Mouse (Mus musculus): ENCODE results near the gene Rc3h2.

Rc3h2 gene

DNA sequence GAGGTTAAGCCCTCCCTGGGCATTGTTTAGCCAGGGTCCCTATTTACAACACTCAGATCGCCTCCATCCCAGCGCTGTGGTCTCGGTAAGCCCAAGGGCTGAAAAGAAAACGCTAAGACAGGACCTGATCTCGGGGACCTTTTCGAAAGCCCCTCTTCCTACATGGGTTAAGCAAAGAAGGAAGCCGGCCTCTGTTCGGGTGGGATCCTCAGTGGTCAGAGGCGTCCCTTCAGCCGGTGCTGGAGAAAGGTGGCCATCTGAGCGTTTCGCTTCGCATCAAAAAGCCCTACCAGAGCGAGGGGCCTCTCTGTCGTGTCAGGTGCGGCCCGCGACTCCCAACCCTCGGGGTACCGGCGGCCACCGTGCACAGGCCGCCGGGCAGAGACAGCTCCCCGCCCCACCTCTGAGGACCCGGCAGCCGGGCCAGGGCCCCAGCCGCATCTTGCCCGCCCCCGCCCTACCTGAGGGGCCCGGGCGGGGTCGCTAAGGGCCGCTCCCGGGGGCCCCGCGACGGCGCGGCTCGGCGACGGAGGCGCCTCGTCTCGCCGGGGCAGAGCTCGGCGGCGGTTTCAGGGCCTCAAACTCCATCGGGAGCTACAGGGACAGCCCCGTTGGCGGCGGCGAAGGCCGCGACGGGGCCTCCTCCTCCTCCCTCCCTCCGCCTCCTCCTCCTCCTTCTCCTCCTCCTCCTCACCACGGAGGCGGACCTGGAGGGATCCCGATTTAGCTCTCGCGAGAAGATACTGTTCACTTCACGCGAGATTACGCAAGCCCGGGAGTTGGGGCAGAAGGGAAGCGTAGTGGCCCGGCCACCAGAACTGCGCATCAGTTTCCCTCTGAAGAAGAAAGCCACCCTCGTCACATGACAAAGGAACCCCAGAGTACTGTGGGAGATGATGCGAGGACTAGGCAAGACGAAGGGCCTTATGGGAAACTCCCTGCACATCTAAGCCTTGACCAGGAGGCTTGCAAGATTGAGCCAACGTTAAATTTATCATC is at the start of gene Rc3h2:
Gene Rc3h2 (minus strand): TSS at position 598 of the 999 bp plus-strand sequence.
- DNase-seq, result peak; percentile 96

DNA sequence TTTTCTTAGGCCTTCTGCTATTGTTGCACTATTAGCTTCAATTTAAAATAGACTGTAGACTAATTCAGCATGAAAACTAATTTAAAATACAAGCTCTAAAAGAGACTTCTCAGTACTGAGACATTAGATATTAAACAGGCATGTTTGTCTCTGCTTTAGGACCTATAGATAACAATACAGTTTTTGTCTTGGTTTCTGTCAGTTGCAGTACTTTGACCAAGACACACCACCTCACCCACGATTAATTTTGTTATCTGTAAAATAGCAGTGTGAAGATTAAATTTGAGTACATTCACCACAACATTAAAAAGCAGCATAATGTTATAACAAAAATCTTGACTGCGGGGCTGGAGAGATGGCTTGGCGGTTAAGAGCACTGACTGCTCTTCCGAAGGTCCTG is 43.6 kb upstream of the Rc3h2 start:
- DNase-seq, result no peak

DNA sequence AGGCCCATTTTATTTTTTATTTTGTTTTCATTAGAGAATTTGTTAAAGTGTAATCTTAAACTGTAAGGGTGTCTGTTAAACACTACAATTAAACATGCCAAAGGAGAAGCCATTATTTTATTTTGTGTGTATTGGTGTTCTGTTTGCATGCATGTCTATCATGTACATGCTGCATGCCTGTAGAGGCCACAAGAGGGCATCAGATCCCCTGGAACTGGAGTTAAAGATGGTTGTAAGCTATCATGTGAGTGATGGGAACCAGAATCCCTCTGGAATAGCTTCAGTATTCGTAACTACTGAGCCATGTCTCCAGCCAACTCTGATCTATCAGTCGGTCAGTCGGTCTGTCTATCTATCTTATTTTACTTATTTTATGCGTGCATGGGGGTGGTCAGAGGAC is 38.0 kb upstream of the Rc3h2 start:
- no peak for DNase-seq

DNA sequence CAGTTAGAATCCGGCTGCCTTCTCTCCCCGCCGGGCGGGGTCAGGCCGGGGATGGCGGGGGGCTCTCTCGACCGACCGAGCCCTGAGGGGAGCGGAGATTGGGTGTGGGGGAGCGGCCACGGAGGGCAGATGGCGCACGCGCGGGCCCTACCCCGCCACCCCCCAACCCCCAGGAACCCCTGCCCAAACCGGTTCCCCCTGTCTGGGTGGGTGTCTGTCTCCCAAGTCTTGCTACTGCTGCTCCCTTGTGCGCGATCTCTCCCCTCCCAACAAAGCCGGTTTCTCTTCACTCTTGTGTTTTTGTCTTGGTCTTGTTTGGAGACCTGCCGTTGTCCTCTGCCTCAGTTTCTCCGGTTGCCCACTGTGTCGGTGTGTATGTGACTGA is 29.7 kb upstream of the Rc3h2 start:
- no peak for DNase-seq

DNA sequence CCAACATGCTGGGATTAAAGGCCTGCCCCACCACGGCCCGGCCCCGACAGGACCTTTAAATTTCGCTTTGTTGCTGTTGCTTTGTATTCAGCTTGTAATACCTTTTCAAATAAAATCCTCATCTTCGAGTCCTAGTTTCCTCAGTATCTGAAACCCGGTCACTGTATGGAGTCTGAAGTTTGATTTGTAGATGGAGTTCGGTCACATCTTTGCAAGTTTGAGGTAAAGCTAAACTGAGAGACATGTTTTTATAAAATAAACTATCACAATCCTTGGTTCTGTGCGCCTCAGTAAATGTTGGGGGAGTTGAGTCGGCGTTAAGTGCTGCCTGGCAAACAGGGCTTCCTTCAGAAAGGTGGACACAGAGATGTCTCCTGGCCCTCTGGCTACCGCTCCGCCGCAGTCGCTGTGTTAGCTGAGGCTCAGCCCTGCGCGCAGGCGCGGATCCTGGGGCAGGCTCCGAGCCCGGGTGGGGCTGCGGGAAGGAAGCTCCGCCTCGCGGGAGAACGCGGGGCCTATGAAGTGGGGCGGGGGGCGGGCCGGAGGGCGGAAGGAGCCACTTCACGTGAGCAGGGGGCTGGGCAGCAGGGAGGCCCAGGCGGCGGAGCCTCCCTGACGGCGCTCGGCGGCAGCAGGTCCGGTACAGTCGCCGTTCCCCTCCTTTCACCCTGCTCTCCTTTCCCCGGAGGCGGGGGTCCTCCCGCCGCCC is 29.1 kb upstream of the Rc3h2 start:
- peak; percentile 93 for DNase-seq

DNA sequence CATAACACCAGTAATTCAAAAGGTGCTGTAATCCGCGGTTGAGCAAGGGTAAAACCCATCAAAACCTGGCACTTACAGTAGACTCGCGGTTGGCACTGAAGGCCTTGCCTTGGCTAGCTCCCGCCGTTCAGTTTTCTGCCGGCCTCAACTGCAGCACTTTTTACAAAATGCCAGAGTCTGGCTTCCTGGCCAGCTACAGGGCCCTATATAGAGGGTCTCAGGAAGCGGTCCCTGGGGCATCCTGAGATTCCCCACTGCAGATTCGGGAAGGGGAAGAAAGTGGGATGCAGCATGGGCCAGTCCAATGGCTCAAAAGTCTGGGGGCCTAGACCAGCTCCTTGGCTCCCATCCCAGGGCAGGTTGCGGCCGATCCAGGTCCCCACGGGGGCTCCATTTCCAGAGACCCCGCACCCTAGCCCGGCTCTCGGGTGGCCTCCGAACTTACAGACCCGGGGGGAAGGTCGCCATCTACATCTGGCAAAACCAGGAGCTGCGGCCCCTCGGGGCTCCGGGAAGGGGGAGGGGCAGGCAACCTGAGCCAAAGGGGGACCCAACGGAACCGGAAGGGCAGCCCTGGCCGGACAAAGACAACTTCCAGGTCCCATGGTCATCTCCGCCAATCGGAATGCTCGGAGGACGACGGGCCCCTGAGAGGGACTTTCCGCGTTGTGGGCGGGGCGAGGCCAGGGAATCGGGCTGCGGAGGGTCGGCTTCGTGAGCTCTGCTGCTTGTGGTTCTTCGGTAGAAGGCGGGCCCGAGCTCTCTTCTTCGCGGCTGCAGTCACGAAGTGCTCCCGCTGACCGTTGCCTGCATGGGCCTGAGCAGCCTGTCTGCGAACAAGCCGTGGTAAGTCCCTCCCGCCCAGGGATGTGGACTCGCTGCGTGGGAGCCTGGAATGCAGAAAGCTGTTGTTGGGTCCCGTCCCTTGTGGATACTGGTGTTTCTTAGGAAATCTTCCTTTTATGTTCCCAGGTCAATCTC is 20.2 kb upstream of the Rc3h2 start, which contains the start of the genes Zbtb26, Zbtb6 and Rabgap1:
Gene Zbtb26 (minus strand): TSS at position 525 of the 981 bp plus-strand sequence.
Gene Zbtb6 (minus strand): TSS at position 561 of the 981 bp plus-strand sequence.
Gene Rabgap1 (plus strand): TSS at position 669 of the 981 bp plus-strand sequence.
- peak; percentile 94 for DNase-seq

DNA sequence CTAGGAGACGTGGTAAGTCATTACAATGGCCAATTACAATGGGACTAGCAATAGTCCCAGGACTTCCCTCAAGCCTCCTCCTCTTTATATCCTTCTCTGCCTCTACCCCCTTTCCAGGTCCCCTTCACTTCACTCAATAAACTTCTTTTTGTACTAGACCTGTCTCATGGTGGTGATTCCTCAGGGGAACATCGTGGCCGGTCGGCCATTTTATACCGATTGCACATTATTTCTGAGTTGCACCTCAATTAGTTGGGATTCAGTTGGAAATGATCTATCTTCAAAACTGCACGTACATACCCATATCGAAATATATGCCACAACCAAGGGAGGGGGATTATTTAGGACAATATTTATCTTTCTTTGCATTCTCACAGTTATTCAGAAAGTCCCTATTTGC is 8.9 kb upstream of the Rc3h2 start:
- DNase-seq, result no peak

DNA sequence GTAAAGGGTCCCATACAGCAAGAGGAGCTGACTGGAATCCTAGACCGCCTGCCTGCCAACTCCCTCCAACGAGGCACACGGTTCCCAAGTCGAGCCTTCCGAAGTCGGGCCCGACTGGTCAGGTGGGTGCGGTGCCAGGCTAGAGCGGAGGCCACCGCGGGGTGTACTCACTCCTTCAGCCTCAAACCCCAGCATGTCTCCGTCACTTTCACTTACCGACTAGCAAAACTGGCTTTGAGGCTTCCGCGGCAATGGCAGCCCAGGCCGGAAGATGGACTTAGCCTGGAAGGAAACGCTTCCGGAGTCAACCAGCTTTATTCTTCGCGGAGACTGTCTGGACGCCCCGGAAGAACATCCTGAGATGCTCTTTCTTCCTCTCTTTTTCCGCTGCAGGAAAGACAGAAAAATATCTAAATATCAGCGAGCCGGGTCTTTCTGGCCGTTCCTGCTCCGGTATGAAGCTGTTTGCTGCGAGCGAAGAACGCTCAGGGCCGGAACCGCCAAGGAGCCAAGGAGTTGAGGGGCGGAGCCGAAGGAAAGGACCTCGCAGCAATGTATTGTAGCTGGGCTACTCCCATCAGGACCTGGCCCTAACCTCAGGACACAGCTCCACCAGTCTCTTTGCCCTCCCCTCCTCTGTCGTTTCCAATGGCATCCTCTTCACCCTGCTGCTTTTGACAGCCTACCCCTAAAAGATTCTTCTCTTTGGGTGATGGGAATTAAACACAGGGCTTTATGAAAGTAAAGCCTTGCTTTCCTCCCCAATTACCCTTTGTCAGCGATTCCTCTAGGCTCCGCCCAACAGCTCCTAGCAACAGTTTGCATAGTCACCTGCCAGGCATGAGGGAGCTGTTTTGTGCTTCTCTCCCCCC is 8.1 kb upstream of the Rc3h2 start:
- peak; percentile 82 for DNase-seq

DNA sequence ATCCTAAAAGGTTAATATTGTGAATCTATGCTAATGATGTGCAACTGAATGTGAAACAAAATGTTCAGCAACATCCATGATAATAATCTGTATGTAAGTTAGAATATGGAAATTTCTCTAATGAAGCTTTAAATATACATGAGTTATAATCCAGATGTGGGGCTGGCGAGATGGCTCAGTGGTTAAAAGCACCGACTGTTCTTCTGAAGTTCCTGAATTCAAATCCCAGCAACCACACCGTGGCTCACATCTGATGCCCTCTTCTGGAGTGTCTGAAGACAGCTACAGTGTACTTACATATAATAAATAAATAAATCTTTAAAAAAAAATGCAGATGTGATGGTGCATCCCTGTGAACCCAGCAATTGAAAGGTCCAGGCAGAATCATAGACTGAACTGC is 968 bp upstream of the Rc3h2 start:
- DNase-seq, result no peak

DNA sequence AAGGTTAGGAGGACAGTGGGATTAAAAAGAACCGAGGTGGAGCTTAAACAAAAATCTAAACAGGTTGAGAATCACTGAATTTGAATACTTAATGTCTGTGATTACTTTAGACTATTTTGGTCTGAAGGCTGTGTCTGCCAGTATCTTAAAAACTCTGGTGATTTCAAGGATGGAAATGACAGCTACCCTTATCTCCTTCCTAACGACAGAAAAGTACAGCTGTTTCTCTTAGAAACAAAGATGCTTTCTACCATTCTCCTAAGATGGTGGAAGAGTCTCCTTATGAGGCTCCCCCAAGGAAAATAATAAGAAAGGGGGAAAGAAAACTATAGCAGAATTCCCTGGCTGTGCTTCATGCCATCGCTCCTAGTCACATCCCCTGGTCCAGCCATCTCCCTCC is 800 bp downstream of the Rc3h2 start:
- DNase-seq, result no peak

DNA sequence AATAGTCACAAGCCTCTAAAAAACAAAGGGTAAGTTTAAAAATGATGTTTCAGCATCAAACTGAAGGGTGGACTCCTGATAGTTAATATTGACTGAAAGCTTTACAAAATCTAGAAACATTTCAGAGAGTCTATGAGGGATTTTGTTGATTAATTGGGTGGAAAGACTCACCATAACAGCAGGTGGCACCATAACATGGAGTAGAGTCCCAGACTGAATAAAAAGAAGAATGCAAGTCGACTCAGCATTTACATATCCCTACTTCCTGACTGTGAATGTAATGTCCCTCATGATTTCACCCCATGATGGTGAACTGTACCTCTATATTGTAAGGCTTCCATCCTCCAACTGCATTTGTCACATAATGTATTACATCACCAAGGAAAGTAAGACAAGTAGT is 27.2 kb downstream of the Rc3h2 start:
- no peak for DNase-seq

DNA sequence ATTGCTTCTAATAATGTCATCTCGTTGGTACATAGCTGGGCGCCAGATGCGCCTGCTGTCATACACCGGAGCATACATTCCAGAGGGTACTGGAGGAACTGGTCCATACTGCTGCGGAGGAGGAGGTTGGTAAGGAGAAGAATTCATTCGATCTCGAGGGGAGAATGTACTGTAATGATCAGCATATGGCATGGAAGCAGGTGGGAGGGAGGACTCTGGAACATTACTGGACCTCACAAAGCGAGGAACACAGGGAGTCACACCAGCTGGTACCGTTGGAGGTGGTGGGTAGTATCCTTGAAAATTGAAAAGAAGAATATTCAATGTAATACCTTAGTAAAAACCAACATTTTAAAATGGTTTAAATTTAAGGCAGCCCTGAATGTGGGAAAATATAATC is 39.8 kb downstream of the Rc3h2 start:
- no peak for DNase-seq

DNA sequence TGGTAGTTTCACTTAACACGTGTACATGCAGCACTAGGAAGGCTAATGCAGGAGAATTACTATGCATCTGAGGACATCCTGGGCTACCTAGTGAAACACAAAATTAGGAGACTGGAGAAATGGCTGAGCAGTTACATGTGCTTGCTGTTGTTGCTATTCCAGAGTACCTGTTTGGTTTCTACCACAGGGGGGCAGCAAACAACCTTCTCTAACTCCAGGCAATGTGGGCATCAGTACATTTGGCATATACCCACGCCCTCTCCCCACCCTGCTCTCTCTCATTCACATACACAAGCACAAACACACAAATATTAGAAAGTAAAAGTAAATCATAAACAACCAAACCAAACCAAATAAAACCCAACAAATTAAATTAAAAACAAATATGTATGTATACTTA is 42.5 kb downstream of the Rc3h2 start:
- DNase-seq, result peak; percentile 64

DNA sequence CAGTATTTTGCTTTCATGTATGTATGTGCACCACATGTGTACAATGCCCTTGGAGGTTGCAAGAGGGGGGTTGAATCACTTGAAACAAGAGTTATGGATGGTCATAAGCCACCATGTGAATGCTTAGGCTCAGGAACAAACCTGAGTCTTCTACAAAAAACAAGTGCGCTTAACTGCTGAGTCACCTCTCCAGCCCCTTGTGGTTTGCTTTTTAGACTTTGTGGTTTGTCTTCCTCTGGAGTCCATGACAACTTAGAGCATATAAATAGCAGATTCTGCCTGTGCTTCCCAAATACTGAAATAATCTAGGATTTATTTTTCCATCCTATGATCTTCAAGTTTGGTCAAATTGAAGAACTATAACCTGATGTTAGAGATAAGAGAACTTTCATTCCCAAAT is 46.7 kb downstream of the Rc3h2 start:
- DNase-seq, result no peak

DNA sequence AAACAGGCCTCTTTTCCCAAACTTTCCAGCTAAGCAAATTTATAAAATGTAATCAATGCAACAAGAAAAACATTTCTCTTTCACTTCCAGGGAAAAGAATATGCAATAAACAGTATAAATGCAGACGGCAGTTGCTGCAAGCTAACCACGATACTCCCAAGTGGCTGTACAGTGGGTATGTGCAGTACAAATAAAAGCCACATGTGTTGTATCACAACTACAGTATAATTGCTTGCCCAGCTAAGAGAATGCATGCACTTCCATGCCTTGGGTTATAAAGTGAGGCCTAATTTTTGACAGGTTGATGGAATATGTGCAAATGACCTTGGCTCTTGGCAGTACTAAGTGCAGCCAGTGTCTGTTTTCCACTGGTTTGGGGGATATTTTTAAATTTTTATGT is 52.1 kb downstream of the Rc3h2 start:
- DNase-seq, result no peak

DNA sequence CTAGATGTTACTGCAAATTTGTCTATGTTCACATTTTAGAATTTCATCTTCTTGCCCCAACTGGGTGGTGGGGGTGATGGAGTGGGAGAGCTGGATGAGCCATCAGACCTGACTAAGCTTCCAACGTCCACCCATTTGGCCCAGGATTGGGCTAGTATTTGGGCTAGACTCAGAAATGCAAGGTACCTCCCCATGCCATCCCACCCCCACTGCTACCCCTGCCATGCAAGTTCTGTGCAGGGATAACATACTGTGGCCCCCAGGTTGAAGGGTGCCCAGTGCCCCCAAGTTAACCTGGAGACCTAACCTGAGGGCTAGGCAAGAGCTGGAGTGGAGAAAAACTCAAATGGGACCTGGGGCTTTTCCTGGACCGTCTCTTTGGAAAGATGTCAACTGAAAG is 62.8 kb downstream of the Rc3h2 start:
- no peak for DNase-seq

DNA sequence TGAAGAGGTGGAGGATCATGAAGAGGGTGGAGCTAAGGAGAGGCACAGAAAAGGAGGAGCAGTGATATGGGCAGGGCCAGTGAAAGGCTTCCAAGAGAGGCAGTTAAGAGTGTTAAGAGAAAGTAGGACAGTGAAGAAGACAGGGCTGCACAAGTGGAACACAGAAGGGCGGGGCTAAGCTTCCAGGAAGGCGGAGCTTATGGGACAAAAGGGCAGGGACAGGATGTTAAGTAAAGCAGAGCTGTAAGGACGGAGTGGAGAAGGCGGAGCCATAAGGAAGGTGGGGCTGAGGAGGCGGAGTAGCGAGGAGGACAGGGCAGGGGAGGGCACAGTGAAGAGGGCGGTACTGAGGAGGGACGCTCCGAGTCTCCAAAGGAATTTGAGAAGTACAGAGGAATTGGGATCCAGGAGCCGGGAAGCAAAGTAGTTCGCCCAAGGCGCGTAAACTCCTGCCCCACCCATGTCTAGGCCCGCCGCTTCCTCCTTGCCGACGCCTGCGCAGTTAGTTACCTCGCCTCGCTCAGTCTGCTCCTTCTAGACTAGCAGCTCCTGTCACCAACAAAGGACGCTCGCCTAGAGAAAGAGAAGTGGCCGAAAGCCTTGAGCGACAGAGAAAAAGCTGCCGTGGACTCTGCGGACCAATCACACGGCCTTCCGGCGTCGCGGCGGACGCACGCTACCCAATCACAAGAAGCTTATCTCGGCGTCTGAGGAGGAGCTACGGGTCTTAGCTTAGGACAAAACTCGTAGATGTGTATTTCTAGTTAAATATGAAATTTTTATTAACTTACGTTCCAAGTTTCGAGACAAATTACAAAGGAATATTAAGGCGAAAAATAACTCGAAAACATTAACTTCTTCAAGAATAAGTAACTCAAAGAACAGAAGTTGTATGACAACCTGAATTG is 63.8 kb downstream of the Rc3h2 start, which contains the start of gene Pdcl:
Gene Pdcl (minus strand): TSS at position 700 of the 908 bp plus-strand sequence.
- peak; percentile 91 for DNase-seq

DNA sequence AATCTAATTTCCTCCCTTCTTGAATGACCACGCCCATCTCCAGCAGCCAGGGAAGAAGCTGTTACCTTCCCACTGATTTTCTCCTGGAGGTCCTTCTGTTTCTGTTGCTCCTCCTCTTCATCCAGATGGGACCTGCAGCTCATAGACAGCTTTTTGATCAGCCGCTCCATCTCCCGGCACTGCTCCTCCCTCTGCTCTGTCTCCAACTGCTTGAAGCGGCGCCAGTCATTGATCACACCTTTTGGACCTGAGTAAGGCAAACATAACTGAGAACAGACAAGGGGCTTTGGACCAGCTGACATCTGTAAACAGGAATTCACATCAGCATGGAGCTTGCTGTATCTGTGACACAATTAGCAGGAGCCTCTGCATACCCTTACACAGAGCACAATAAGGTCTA is 67.1 kb downstream of the Rc3h2 start:
- DNase-seq, result no peak

DNA sequence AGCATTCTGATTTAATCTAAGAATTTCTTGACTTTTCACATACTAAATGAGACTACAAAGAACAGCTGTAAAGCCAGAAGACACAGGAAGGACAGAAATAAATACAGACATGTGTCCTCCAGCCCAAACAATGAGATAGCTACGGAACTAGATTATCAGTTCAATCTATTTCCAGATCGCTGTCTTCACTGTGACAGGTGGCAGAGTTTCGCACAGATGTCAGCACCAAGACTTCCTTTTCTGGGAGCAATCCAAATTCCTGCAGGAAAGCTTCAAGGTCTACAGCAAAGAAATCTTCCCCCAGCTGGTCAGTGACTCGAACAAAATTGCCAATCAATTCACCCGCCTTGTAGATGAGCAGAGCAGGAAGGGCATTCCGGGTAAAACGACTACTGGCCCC is 71.0 kb downstream of the Rc3h2 start:
- DNase-seq, result no peak

DNA sequence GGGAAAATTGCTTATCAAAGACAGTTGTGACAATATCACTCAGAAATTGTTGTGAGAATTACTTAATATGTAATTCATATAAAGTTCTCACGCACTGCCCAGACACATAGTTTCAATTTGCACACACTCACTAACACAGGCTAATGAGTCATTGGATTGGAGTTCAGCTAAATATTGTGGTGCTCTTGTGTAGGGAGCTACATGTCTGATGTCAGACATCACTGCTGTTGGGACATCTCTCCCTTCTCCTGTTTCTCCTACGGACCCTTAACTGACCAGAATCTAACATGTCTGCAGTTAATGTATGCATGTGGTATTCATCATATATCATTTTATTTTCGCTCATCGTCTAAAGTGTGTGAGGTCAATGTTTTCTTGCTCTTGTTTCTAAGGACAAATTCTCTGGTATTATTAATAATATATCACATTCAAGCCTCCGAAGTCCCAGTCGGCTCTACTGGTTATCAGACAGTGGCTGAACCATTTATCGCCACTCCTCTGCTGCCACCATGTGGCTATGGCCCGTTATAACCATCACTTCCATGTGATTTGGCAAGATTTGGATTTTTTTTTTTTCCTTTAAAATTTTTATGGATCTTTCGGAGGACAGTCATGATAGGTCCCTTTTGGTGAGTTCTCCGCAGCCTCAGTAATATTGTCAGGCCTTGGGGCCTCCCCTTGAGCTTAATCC is 84.1 kb downstream of the Rc3h2 start:
- peak; percentile 49 for DNase-seq

Data from lung, postnatal 14 days (tissue).